Mouse (Mus musculus) intestine, embryonic 15.5 days (tissue): ENCODE results near the gene Gmeb1. TPM values are rescaled to one million over a fixed set of nuclear protein-coding genes. Genes with fewer than 3 reads are reported as not detected.
A peak's percentile ranks its signal among the peaks of the same experiment; 100 is the strongest.
"Not testable (repeated sequence)": the region's sequence is repeated elsewhere in the genome, so short reads cannot be mapped to it uniquely, and the experiment has no call there.

Experiments
- ATAC-seq: fragments of 200-750 bp; cut with Nextera tagmentation; 2 replicates; pipeline ENCODE4 v1.8.0; 2017; ENCODE audit warnings: moderate TSS enrichment, moderate library complexity
- H3K27ac ChIP-seq: fragments of 300-500 bp; sonication (generic); 2 replicates; pipeline ENCODE4 v1.5.1; 2015; ENCODE audit warnings: mild to moderate bottlenecking, inconsistent platforms
- H3K27me3 ChIP-seq: fragments of 300-500 bp; sonication (generic); replicated peaks from 2 replicates; pipeline ENCODE4 v1.6.1; 2015; ENCODE audit warnings: inconsistent platforms
- H3K36me3 ChIP-seq: fragments of 300-500 bp; sonication (generic); 2 replicates; pipeline ENCODE4 v1.6.1; 2015; ENCODE audit warnings: inconsistent platforms
- H3K4me1 ChIP-seq: fragments of 300-500 bp; sonication (generic); replicated peaks from 2 replicates; pipeline ENCODE4 v1.6.1; 2015; ENCODE audit warnings: inconsistent platforms
- H3K4me2 ChIP-seq: fragments of 300-500 bp; sonication (generic); replicated peaks from 2 replicates; pipeline ENCODE4 v1.6.1; 2015; ENCODE audit warnings: mild to moderate bottlenecking, inconsistent platforms
- H3K4me3 ChIP-seq: fragments of 300-500 bp; sonication (generic); replicated peaks from 2 replicates; pipeline ENCODE4 v1.5.1; 2015; ENCODE audit warnings: inconsistent platforms
- H3K9ac ChIP-seq: fragments of 300-500 bp; sonication (generic); 2 replicates; pipeline ENCODE4 v1.6.1; 2015; ENCODE audit warnings: inconsistent platforms
- H3K9me3 ChIP-seq: fragments of 300-500 bp; sonication (generic); 2 replicates; pipeline ENCODE4 v1.6.1; 2016; ENCODE audit warnings: inconsistent platforms
- WGBS: fragments of 180-500 bp; shearing (Covaris S2); methylation state at CpG from one replicate; pipeline ENCODE4 v1.1.7; 2015; 5-methylcytosine and 5-hydroxymethylcytosine counted together
- polyA plus RNA-seq: library from polyadenylated mRNA; unstranded; fragments of >200 nt; fragmentation: Nextera tagmentation; extraction: Ambion mirVana; gene quantifications from 2 replicates; pipeline ENCODE4 v1.2.1, GENCODE M21; 2015

The Gmeb1 gene
- polyA plus RNA-seq: 27.8 and 31.3 TPM in 2 replicates

DNA sequence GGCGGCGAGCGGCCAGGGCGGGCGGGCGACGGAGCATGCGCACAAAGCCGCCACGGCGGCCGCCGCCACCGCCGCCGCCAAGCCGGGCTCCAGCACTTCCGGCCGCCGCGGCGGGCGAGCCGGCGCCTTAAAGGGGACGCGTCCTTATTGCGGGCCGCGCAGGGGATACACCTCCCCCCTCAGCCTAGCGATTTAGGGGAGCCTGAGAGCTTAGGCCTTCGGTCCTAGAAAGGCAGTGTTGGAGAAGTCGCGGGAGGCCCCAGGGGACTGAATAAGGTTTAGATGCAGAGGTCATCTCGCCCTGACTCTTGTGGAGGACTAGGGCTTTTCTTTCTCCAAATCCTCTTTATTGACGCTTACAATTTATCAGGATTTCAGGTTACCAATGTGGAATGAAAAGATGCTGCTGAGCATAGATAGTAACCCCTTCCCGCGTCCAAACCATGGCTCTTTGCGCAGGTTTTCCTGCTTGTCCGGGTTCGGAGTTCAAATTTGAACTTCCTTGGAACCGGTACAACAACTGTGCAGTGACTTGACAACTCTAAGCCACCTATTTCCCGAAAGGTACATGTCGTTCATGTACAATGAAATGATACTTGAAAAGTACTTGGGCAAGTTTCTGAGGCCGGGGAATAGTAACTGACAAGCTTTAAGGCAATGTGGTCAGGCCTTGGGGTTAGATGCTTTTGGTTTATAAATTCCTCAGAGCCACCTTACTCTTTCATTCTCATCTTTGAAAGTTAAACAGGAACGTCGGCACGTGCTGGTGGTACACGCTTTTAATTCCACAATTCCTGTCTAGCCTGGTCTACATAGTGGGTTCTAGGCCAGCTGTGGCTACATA is at the start of gene Gmeb1:
Gene Gmeb1 (minus strand): TSS at position 89 of the 844 bp plus-strand sequence.
- Histone ChIP-seq H3K36me3 (no peaks in the 10 kb centered on the region), H3K4me1 (peaks cover 9% of the 10 kb centered on the region), H3K9me3 (no peaks in the 10 kb centered on the region), H3K27ac (peak within 1 kb of the TSS; percentile 93), H3K4me2 (peak within 1 kb of the TSS; percentile 80), H3K27me3 (no peaks in the 10 kb centered on the region), H3K4me3 (peak within 1 kb of the TSS; percentile 73), H3K9ac (peak within 1 kb of the TSS; percentile 92)
- ATAC-seq: peak; percentile 92
- WGBS: 11% methylated on average over 44 of the region's 49 CpGs

- peak; percentile 40; the same call in 1 of the 2 replicates for ATAC-seq
- WGBS: 29% methylated on average over 10 of the region's 10 CpGs
- H3K9ac ChIP-seq: peak overlapping the region; percentile 82
- peak overlapping the region; percentile 73 for H3K4me3 ChIP-seq
- peak overlapping the region; percentile 79 for H3K4me2 ChIP-seq
- H3K4me1 ChIP-seq: peaks cover 7% of the 10 kb centered on the region; the same call in 1 of the 2 replicates
- H3K36me3 ChIP-seq: peaks cover 22% of the 10 kb centered on the region
- no peaks in the 10 kb centered on the region for H3K9me3 ChIP-seq
- no peaks in the 10 kb centered on the region for H3K27me3 ChIP-seq
- H3K27ac ChIP-seq: peak overlapping the region; percentile 88
These were observed 48.6 kb upstream of the Gmeb1 start for GRCm38 (mm10) chr4:132309849-132310472.

DNA sequence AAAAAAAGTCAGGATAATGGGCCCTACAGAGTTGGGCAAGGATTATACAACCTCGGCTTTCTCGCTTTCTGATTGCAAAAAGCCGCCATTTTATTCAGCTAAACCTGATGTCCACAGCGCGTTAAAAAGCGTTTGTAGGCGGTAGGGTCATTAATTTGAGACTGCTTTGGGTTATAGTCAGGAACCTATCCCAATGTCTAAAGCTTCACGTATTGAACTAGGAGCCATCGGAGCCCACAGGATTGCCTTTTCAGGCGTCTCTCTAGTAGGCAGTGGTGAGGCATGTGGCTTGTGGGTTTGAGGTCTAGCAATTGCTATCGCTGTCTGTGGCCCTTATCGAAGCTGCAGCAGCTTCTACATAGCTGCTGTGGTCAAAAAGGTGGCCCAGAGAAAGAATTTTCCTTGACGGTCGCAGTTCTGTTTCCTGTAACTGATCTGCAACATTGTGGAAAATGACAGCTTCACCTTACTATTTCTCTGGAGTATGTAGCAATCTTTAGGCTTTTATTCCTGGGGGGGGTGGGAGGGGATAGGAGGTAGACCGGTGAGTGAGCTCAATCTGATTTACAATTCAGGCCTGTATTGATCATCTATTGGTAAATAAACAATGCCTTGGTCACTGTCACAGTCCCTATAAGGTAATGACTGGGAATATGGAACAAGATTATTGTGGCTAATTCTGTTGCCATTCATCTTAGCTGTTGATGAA is 47.9 kb upstream of the Gmeb1 start:
- H3K9ac ChIP-seq: peak overlapping the region; percentile 82
- peaks cover 21% of the 10 kb centered on the region for H3K36me3 ChIP-seq
- peaks cover 7% of the 10 kb centered on the region; the same call in 1 of the 2 replicates for H3K4me1 ChIP-seq
- H3K27me3 ChIP-seq: no peaks in the 10 kb centered on the region
- peak overlapping the region; percentile 73 for H3K4me3 ChIP-seq
- peak overlapping the region; percentile 88 for H3K27ac ChIP-seq
- H3K4me2 ChIP-seq: peak overlapping the region; percentile 79
- ATAC-seq: no peak
- no peaks in the 10 kb centered on the region for H3K9me3 ChIP-seq
- WGBS: under 1% methylated on average over 15 of the region's 15 CpGs

DNA sequence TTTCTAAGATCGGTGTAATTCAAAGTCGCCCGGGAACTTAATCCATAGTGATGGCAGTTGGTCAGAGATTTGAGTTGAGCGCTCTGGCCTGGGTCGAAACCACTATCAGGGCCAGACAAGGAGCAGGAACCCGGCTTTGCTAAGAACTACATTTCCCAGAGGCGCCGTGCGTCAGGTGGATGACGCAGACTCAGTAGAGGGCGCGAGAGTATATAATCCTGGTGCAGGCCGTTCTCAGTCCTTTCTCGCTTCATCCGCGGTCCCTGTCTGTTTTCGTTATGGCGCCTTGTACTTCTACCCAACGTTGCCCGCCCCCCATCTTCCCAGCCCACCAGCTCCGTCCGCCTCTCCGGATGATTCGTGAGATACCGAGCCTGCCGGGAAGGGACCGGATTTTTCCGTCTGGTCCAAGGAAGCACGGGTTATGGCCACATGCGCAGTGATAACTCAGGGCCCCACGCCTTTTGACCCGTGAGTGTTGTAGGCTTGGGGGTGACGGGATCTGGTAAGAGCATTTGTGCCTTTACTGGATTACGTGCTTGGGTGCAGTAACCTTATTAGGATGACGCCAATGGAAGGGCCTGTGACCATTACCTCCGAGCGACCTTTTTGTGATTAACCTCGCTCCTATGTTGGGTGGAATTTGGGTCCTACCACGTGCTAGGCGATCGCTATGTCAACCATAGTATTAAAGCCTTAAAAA is 47.2 kb upstream of the Gmeb1 start:
- under 1% methylated on average over 41 of the region's 41 CpGs for WGBS
- peak; percentile 89 for ATAC-seq

GRCm38 (mm10) chr4:132306004-132306403 is 44.6 kb upstream of the Gmeb1 start:
- H3K9ac ChIP-seq: no peak overlapping the region
- H3K27ac ChIP-seq: no peak overlapping the region
- 72% methylated on average over 6 of the region's 6 CpGs for WGBS

More for the DNA sequence above, 47.2 kb upstream of the Gmeb1 start:
- Histone ChIP-seq H3K27me3 (no peaks in the 10 kb centered on the region), H3K9me3 (no peaks in the 10 kb centered on the region), H3K4me3 (peak overlapping the region; percentile 73), H3K27ac (peak overlapping the region; percentile 88), H3K36me3 (peaks cover 14% of the 10 kb centered on the region), H3K9ac (peak overlapping the region; percentile 82), H3K4me2 (peak overlapping the region; percentile 79), H3K4me1 (peaks cover 7% of the 10 kb centered on the region; the same call in 1 of the 2 replicates)

DNA sequence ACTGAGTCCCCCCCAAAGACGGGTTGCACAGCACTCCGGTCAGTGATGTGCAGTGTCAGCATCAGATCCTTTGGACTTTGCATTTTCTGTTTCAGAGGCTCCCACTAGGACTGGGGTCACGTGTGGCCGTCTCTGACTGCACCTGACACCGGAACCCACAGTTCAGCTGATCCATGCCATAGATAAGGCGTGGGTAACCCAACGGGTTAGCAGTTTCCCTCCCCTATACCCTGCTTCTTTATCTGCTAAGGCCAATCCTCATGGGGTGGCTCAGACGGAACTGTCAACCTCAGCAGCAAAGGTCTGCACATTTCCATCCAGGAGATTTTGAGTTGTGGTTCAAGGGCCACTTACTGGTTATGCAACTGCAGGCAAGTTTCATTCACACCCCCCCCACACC is 43.9 kb upstream of the Gmeb1 start:
- WGBS: 76% methylated on average over 8 of the region's 8 CpGs
- no peak overlapping the region for H3K9ac ChIP-seq
- ATAC-seq: no peak
- no peaks in the 10 kb centered on the region for H3K9me3 ChIP-seq
- no peaks in the 10 kb centered on the region for H3K27me3 ChIP-seq
- H3K4me3 ChIP-seq: no peak overlapping the region
- no peak overlapping the region for H3K4me2 ChIP-seq
- H3K4me1 ChIP-seq: peaks cover 13% of the 10 kb centered on the region; the same call in 1 of the 2 replicates
- no peak overlapping the region for H3K27ac ChIP-seq
- H3K36me3 ChIP-seq: 0 out of 2 replicates have a peak, but pooled peaks cover 3% of the 10 kb centered on the region

More at GRCm38 (mm10) chr4:132306004-132306403, 44.6 kb upstream of the Gmeb1 start:
- Histone ChIP-seq H3K4me1 (peaks cover 13% of the 10 kb centered on the region; the same call in 1 of the 2 replicates), H3K4me2 (no peak overlapping the region), H3K36me3 (0 out of 2 replicates have a peak, but pooled peaks cover 7% of the 10 kb centered on the region), H3K9me3 (no peaks in the 10 kb centered on the region), H3K4me3 (no peak overlapping the region), H3K27me3 (no peaks in the 10 kb centered on the region)
- ATAC-seq: no peak

GRCm38 (mm10) chr4:132303484-132303883 is 42.1 kb upstream of the Gmeb1 start:
- H3K4me1 ChIP-seq, H3K9me3 ChIP-seq, H3K27ac ChIP-seq, H3K27me3 ChIP-seq, ATAC-seq, H3K36me3 ChIP-seq: not testable (repeated sequence)
- H3K9ac ChIP-seq: peak overlapping the region; percentile 64; the same call in 1 of the 2 replicates
- peak overlapping the region; percentile 49 for H3K4me3 ChIP-seq
- peak overlapping the region; percentile 78 for H3K4me2 ChIP-seq
- 40% methylated on average over 6 of the region's 6 CpGs for WGBS

DNA sequence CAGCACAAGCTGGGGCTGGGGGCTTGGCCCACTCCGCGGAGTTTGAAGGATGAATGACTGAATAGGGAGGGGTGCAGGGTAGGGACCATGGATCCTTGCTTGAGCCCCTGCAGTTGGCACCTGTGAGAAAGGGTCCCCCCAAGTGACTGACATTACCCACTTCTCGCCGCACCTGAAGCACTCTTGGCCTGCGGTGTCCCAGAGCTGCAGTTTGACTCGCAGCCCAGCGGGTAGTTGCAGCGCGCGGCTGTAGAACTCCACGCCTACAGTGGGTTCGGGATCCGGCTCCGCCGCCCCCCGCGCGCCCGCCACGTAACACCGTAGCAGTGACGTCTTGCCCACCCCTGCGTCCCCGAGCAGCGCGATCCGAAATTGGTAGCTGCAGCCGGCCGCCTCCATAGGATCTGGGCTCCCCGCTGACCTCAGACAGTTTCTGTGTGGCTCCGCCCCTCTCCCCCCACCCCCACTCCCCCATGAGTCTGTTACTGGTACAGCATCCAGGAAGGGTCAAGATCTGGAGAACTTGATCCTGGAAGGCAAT is 41.6 kb upstream of the Gmeb1 start, which contains the start of gene Rab42:
Gene Rab42 (minus strand): TSS at position 447 of the 541 bp plus-strand sequence.
- peak; percentile 75 for ATAC-seq
- Histone ChIP-seq H3K27ac (0 out of 2 replicates have a peak within 1 kb of the TSS, but pooled peaks have one; percentile 55), H3K27me3 (no peaks in the 10 kb centered on the region), H3K4me1 (peaks cover 6% of the 10 kb centered on the region; the same call in 1 of the 2 replicates), H3K36me3 (no peaks in the 10 kb centered on the region), H3K4me3 (peak within 1 kb of the TSS; percentile 49), H3K4me2 (peak within 1 kb of the TSS; percentile 78), H3K9me3 (no peaks in the 10 kb centered on the region), H3K9ac (peak within 1 kb of the TSS; percentile 64)
- 3% methylated on average over 31 of the region's 31 CpGs for WGBS

DNA sequence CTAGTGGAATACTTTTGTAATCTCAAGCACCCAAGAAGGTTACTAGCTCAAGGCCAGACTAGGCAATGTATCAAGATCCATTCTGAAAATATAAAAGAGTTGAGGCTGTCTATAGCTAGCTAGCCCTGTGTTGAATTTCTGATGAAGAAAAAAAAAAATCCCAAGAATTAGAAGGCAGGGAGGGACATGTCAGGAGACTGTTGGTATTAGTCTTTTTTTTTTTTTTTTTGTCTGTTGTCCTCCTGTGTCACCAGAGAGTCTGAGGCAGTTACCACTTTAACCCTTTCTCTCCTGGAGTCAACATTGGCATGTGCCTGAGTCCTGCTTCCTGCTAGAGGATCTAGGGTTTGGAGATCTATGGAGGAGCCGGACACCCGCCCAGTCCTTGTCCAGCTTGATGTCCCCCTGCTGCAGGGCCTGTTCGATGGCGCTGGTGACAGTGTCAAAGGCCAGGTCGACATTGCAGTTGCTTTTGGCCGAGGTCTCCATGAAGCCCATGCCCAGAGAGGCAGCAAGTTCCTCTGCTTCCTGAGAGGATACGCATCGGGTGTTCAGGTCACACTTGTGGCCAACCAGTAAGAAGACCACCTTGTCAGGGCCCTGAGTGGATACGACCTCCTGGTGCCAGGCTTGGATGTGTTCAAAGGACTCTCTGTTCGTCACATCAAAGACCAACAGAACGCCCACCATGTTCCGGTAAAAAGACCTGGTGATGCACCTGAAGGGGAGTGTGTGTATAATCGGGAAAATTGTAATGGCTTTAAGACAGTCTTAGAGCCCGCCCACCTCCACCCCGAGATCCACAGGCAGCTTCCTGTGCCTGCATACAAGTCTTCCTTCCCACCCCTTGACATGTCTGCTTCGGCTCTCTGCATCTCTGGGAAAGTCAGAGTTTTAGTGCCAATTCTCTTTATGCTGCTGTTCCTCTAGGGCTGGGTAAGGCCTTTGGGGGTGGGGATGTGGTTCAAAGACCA is 40.9 kb upstream of the Gmeb1 start:
- Histone ChIP-seq H3K4me3 (peak overlapping the region; percentile 49), H3K9me3 (no peaks in the 10 kb centered on the region), H3K27me3 (no peaks in the 10 kb centered on the region), H3K4me2 (peak overlapping the region; percentile 78), H3K27ac (0 out of 2 replicates have a peak overlapping the region, but pooled peaks have one; percentile 55), H3K36me3 (no peaks in the 10 kb centered on the region), H3K4me1 (peaks cover 6% of the 10 kb centered on the region; the same call in 1 of the 2 replicates), H3K9ac (peak overlapping the region; percentile 64)
- ATAC-seq: no peak
- WGBS: 67% methylated on average over 16 of the region's 16 CpGs

DNA sequence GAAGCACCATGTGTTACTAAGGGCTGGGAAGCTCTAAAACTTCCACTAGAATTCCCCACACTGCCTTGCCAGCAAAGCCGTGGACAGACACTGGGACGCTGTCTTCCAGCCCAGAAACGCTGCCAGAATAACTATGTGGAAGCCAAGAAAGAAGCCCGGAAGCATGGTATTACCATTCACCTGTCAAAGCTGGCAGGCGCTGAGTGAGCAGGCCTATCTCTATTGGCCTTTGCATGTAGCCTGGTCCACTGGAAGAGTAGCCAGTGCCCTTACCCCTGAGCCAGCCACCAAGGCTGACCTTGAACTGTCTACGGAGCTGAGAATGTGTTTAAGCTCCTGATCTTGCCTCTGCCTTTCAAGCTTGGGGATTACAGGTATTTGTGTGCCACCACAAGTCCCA is 40.1 kb upstream of the Gmeb1 start:
- no peaks in the 10 kb centered on the region for H3K27me3 ChIP-seq
- WGBS: 86% methylated on average over 6 of the region's 6 CpGs
- no peak overlapping the region for H3K27ac ChIP-seq
- no peak overlapping the region for H3K9ac ChIP-seq
- peaks cover 6% of the 10 kb centered on the region; the same call in 1 of the 2 replicates for H3K4me1 ChIP-seq
- no peak overlapping the region for H3K4me2 ChIP-seq
- H3K9me3 ChIP-seq: no peaks in the 10 kb centered on the region
- no peak for ATAC-seq
- no peak overlapping the region for H3K4me3 ChIP-seq
- no peaks in the 10 kb centered on the region for H3K36me3 ChIP-seq
